Mouse (Mus musculus) heart, embryonic 11.5 days (tissue): ENCODE measurements at regions not wholly inside any gene's neighbourhood (a gene's known extent, or its start where the extent isn't known, plus 50 kb on each side); places are given as distances from the start of the nearest gene placed in this dataset.

Experiments used
- ATAC-seq: fragments of 200-750 bp; cut with Nextera tagmentation; replicated peaks from 2 replicates; pipeline ENCODE4 v1.8.0; 2017; ENCODE audit warnings: moderate library complexity; ENCODE audit not compliant: insufficient number of reproducible peaks, low FRiP score, low TSS enrichment
- H3K27ac ChIP-seq: fragments of 300-500 bp; sonication (generic); 2 replicates; pipeline ENCODE4 v1.5.1; 2014; ENCODE audit warnings: mild to moderate bottlenecking, low read depth, low read length
- H3K27me3 ChIP-seq: fragments of 300-500 bp; sonication (generic); 2 replicates; pipeline ENCODE4 v1.6.1; 2014; ENCODE audit warnings: mild to moderate bottlenecking, low read length, mixed read lengths; ENCODE audit not compliant: control insufficient read depth, insufficient read depth
- H3K36me3 ChIP-seq: fragments of 300-500 bp; sonication (generic); 2 replicates; pipeline ENCODE4 v1.6.1; 2014; ENCODE audit warnings: mild to moderate bottlenecking, low read length, moderate library complexity, mixed read lengths; ENCODE audit not compliant: control insufficient read depth, insufficient read depth
- H3K4me1 ChIP-seq: fragments of 300-500 bp; sonication (generic); 2 replicates; pipeline ENCODE4 v1.6.1; 2014; ENCODE audit warnings: low read length; ENCODE audit not compliant: control insufficient read depth, insufficient read depth
- H3K4me2 ChIP-seq: fragments of 300-500 bp; sonication (generic); 2 replicates; pipeline ENCODE4 v1.6.1; 2014; ENCODE audit warnings: mild to moderate bottlenecking, moderate library complexity
- H3K4me3 ChIP-seq: fragments of 300-500 bp; sonication (generic); 2 replicates; pipeline ENCODE4 v1.5.1; 2014; ENCODE audit warnings: low read depth, low read length
- H3K9ac ChIP-seq: fragments of 300-500 bp; sonication (generic); 2 replicates; pipeline ENCODE4 v1.6.1; 2014; ENCODE audit warnings: mild to moderate bottlenecking, low read depth, low read length, moderate library complexity
- H3K9me3 ChIP-seq: fragments of 300-500 bp; sonication (generic); replicated peaks from 2 replicates; pipeline ENCODE4 v1.6.1; 2016; ENCODE audit warnings: low read length; ENCODE audit not compliant: control insufficient read depth
- WGBS: fragments of 180-500 bp; shearing (Covaris S2); extraction: QIAGEN DNeasy Blood & Tissue Kit; methylation state at CpG from one replicate; pipeline ENCODE4 v1.1.7; 2014; ENCODE audit not compliant: insufficient replicate concordance; 5-methylcytosine and 5-hydroxymethylcytosine counted together

DNA sequence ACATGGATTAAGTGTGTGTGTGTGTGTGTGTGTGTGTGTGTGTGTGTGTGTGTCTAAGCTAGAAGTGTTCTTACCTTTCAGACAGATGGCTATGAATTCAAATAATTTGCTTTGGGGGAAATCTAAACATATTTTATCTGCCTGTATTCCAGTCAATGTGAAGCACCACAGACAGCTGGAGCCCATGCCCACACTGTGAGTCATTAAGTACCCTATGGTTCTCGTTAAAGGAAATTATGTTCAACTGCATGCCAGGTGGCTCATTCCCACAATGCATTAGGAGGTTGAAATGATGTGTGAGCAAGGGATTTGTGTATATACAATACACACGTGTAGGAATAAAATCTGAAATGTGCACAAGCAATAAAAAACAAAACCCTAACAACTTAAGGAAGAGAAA is 473.5 kb downstream of the Fat4 start:
- no peak overlapping the region for H3K9ac ChIP-seq
- no peak overlapping the region for H3K4me3 ChIP-seq
- no peaks in the 10 kb centered on the region for H3K27me3 ChIP-seq
- H3K36me3 ChIP-seq = no peaks in the 10 kb centered on the region
- H3K9me3 ChIP-seq = no peaks in the 10 kb centered on the region
- no peak for ATAC-seq
- WGBS = 53% methylated on average over 2 of the region's 2 CpGs
- no peak overlapping the region for H3K27ac ChIP-seq
- H3K4me1 ChIP-seq = peaks cover 3% of the 10 kb centered on the region; the same call in 1 of the 2 replicates
- H3K4me2 ChIP-seq = no peak overlapping the region

DNA sequence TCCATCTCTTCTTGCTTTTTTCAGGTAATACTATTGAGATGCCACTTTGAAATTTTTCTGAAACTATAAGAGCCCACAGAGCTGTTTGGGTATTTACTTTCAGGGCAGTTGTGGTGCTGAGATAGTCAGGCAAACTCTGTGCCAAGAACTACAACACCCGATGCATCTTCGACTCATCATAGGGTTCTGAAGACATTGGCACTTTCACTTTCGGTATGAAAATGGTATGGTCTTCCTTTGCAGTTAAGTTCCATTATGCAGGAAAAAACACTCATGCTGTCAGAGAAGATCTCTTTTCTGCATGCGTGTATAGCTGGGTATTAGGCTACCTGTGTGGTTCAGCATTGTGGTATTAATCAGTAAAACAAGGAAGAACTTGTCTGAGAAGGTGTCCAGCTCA is 484.2 kb downstream of the Fat4 start:
- no peaks in the 10 kb centered on the region for H3K9me3 ChIP-seq
- WGBS = 85% methylated on average over 4 of the region's 4 CpGs
- no peak for ATAC-seq
- no peaks in the 10 kb centered on the region for H3K27me3 ChIP-seq
- no peaks in the 10 kb centered on the region for H3K36me3 ChIP-seq
- no peak overlapping the region for H3K9ac ChIP-seq
- no peak overlapping the region for H3K4me3 ChIP-seq
- H3K4me1 ChIP-seq = no peaks in the 10 kb centered on the region
- no peak overlapping the region for H3K27ac ChIP-seq
- H3K4me2 ChIP-seq = no peak overlapping the region

DNA sequence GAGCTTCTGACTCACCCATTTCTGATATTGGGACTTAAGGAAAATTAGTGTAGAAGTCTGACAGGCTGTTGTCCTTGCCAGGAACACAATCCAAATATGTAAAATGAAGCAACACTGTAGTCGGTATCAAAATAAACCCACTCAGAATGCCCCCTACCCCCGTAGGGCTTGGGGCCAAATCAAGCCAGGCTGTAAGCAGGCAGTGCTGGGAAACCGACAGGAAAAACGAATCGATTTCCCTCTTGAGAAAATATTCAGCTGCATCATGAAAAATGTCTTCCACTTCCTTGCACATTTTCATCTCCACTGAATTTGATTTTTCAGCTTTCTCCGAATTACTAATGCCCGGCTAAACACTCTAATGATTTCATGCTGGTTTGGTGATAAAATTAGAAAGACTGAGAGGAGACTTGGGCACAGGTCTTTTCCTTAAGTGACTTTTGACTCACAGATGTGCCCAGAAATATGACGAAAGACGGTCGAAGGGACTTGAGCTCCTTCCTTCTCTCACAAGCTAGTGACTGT is 485.7 kb downstream of the Fat4 start:
- Histone ChIP-seq H3K36me3 (no peaks in the 10 kb centered on the region), H3K27me3 (no peaks in the 10 kb centered on the region), H3K4me3 (no peak overlapping the region), H3K9ac (no peak overlapping the region), H3K4me1 (no peaks in the 10 kb centered on the region), H3K27ac (no peak overlapping the region), H3K9me3 (no peaks in the 10 kb centered on the region), H3K4me2 (no peak overlapping the region)
- ATAC-seq = no peak
- 82% methylated on average over 10 of the region's 10 CpGs for WGBS

DNA sequence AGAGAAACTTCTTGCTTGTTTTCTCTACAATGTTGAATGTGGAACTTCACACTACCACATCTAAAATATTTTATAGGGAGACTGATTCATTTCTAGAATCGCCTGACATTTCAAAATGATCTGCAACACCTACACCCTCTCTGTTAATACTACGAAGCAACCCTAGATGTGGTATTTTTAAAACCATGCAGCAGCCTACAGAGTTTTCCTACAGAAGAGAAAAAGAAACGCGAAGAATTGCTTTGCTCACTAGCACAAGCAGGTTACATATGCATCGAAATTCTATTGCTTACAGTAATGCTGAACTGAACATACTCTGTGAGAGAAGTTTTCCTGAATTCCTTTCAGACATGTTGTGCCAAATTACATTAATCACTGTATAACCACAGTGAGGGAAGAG is 488.7 kb downstream of the Fat4 start:
- Histone ChIP-seq H3K4me3 (no peak overlapping the region), H3K4me2 (no peak overlapping the region), H3K27me3 (no peaks in the 10 kb centered on the region), H3K4me1 (no peaks in the 10 kb centered on the region), H3K9me3 (no peaks in the 10 kb centered on the region), H3K27ac (no peak overlapping the region), H3K36me3 (no peaks in the 10 kb centered on the region), H3K9ac (no peak overlapping the region)
- no peak for ATAC-seq
- WGBS = 85% methylated on average over 5 of the region's 5 CpGs

DNA sequence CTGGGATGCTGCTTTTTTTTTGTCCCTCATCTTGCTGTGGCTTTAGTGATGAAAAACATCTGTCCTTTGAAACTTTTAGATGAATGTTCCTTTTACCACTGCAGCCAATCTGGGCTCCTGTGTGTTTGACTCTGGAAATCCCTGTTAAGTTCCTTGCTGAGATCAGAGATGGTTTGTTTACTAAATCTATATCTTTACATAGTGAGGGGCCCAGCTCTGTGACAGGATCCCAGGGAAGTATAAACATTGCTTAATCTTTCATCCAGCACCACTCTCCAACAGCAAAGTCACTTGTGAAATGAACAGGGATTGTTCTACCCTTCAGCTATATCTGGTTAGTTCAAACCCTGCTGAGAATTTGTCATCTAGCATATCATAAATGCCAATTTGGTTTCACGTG is 501.8 kb downstream of the Fat4 start:
- Histone ChIP-seq H3K9ac (no peak overlapping the region), H3K36me3 (no peaks in the 10 kb centered on the region), H3K27ac (no peak overlapping the region), H3K27me3 (no peaks in the 10 kb centered on the region), H3K4me1 (no peaks in the 10 kb centered on the region), H3K4me3 (no peak overlapping the region), H3K4me2 (no peak overlapping the region), H3K9me3 (no peaks in the 10 kb centered on the region)
- no peak for ATAC-seq
- 71% methylated on average over 1 of the region's 1 CpGs for WGBS

DNA sequence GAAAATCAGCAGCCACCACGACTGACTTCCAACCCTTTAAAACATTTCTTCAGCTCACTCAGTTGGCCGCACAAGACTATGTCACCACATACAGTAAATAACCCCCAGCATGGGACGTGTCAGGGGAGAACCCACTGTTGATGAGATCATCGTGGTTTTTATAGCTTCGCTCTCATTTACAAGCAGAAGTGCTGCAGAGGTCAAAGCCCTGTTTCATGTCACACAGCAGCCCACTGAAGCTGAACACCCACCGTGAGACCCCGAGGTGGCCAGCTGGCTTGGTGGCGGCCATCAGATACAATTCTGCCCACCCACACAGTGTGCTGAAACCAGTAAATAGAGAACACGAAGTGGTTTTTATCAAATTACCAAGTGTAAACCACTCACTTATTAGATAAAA is 503.7 kb downstream of the Fat4 start:
- 38% methylated on average over 9 of the region's 9 CpGs for WGBS
- Histone ChIP-seq H3K4me3 (no peak overlapping the region), H3K9me3 (no peaks in the 10 kb centered on the region), H3K27me3 (no peaks in the 10 kb centered on the region), H3K4me2 (no peak overlapping the region), H3K9ac (no peak overlapping the region), H3K36me3 (no peaks in the 10 kb centered on the region), H3K27ac (no peak overlapping the region), H3K4me1 (no peaks in the 10 kb centered on the region)
- no peak for ATAC-seq

DNA sequence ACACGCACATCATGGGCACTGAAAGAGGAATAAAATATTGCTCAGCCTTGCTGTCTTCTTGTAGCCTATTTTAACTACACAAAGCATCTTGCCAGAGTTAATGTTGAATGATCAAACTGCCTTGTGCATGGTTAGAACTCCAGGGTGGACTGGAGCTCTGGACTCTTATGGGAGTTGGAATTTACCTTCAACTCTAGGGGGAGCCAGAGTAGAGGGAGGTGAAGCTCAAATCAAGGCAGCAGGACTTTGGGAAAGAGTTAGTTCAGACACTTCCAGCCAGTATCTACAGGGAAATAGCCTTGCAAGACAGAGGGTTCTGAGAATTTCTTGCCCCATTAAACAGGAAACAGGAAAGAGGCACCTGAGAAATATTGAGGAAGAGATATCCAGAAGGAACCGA is 505.3 kb downstream of the Fat4 start:
- Histone ChIP-seq H3K4me1 (no peaks in the 10 kb centered on the region), H3K27me3 (no peaks in the 10 kb centered on the region), H3K27ac (no peak overlapping the region), H3K36me3 (no peaks in the 10 kb centered on the region), H3K4me2 (no peak overlapping the region), H3K4me3 (no peak overlapping the region), H3K9me3 (no peaks in the 10 kb centered on the region), H3K9ac (no peak overlapping the region)
- 69% methylated on average over 2 of the region's 2 CpGs for WGBS
- no peak for ATAC-seq

DNA sequence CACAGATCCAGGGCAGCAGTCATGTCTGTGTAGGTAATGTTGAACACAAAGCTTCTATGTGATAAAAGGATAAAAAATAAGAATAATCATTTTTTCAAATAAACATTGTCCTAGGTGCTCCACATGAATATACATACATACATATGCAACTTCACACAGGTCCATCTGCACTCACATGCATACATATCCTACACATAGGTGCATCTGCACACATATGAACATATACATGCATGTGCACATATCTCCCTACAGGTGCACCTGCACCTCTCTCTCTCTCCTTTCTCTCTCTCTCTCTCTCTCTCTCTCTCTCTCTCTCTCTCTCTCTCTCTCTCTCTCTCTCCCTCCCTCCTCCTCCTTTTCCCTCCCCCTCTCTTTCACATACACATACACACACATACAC is 509.9 kb downstream of the Fat4 start:
- no peak for ATAC-seq
- Histone ChIP-seq H3K27ac (no peak overlapping the region), H3K27me3 (no peaks in the 10 kb centered on the region), H3K4me3 (no peak overlapping the region), H3K4me2 (no peak overlapping the region), H3K36me3 (no peaks in the 10 kb centered on the region), H3K4me1 (no peaks in the 10 kb centered on the region), H3K9ac (no peak overlapping the region), H3K9me3 (no peaks in the 10 kb centered on the region)

DNA sequence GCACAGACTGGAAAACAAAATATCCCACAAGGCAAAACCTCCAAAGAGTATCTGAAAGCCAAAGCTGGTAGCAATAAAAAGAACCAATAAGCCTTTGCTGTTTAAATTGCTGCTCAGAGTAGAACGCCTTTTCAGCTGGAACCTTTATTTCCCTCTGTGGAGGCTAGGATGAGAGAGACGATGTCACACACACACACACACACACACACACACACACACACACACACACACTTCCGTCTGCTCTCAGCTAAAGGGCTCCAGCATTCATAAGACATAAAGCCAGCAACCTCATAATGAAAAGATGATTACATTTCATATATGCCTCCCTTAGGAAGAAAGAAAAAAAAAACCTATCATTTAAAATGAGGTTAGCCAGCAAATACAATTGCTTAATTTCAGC is 510.5 kb downstream of the Fat4 start:
- Histone ChIP-seq H3K9ac (no peak overlapping the region), H3K27ac (no peak overlapping the region), H3K36me3 (no peaks in the 10 kb centered on the region), H3K4me3 (no peak overlapping the region), H3K27me3 (no peaks in the 10 kb centered on the region), H3K9me3 (no peaks in the 10 kb centered on the region), H3K4me1 (no peaks in the 10 kb centered on the region), H3K4me2 (no peak overlapping the region)
- no peak for ATAC-seq
- 76% methylated on average over 3 of the region's 3 CpGs for WGBS
